Mouse (Mus musculus): ENCODE data around the gene Ddx19a.
"Not testable (repeated sequence)": the region's sequence is repeated elsewhere in the genome, so short reads cannot be mapped to it uniquely, and the experiment has no call there.

Ddx19a gene

GRCm38 (mm10) chr8:110936217-110936616 lies 61.4 kb downstream of the Ddx19a start:
- DNase-seq (ENCODE audit: low read depth, low spot score) = no peak

GRCm38 (mm10) chr8:110933272-110933671 lies 64.3 kb downstream of the Ddx19a start:
- DNase-seq (ENCODE audit: low read depth, low spot score) = no peak

- no peak for DNase-seq (ENCODE audit: low read depth, low spot score)
Observed at GRCm38 (mm10) chr8:110932444-110932843, 65.2 kb downstream of the Ddx19a start.

- DNase-seq (ENCODE audit: low read depth, low spot score) = no peak
Observed at GRCm38 (mm10) chr8:110931176-110931939, 66.2 kb downstream of the Ddx19a start.

GRCm38 (mm10) chr8:110929672-110930071 lies 67.9 kb downstream of the Ddx19a start:
- DNase-seq (ENCODE audit: low read depth, low spot score) = not testable (repeated sequence)

- no peak for DNase-seq (ENCODE audit: low read depth, low spot score)
Observed at GRCm38 (mm10) chr8:110929066-110929465, 68.5 kb downstream of the Ddx19a start.

- DNase-seq (ENCODE audit: low read depth, low spot score) = no peak
Observed at GRCm38 (mm10) chr8:110928435-110928834, 69.2 kb downstream of the Ddx19a start.

GRCm38 (mm10) chr8:110926690-110927089 lies 70.9 kb downstream of the Ddx19a start:
- DNase-seq (ENCODE audit: low read depth, low spot score) = no peak

- no peak for DNase-seq (ENCODE audit: low read depth, low spot score)
Observed at GRCm38 (mm10) chr8:110925691-110926140, 71.9 kb downstream of the Ddx19a start.
